ENCODE assay signal across 24 mouse cellular contexts in genomic region chr2:72794501-72794900, GRCm38 (mm10).
"Had no signal": no experiment of that assay in that cellular context is flagged by ENCODE, and none has a peak within 500 bp of the region (broad histone marks: within the 10 kb centered on the region; RNA-seq: fewer than 3 reads in every experiment).

No protein-coding gene starts in this region.

- H3K4me2 ChIP-seq: heart, embryonic 12.5 days; hindbrain, embryonic 13.5 days; hindbrain, embryonic 15.5 days; kidney, embryonic 15.5 days; liver, embryonic 11.5 days; liver, embryonic 13.5 days; liver, embryonic 15.5 days had no signal

- DNase-seq: gastrocnemius, postnatal 14 days; gastrocnemius, postnatal 36 days; heart, adult 2 months; heart, postnatal 10 days; heart, postnatal 4 days; kidney, adult 11 months; kidney, adult 2 months; kidney, adult 9 months; kidney, postnatal 14 days; kidney, postnatal 36 days; liver; liver, embryonic 13.5 days had no signal

- ATAC-seq: hindbrain, postnatal 0 days; intestine, embryonic 16.5 days had no signal

- H3K36me3 ChIP-seq: heart, embryonic 10.5 days; heart, embryonic 12.5 days; hindbrain, embryonic 13.5 days; hindbrain, embryonic 15.5 days; kidney, embryonic 15.5 days; liver, embryonic 13.5 days; liver, embryonic 15.5 days had no signal

- H3K4me1 ChIP-seq: heart, embryonic 10.5 days; heart, embryonic 12.5 days; hindbrain, embryonic 13.5 days; hindbrain, embryonic 15.5 days; kidney, embryonic 15.5 days; liver, embryonic 13.5 days; liver, embryonic 15.5 days had no signal

- H3K9me3 ChIP-seq: heart, embryonic 10.5 days; heart, embryonic 12.5 days; hindbrain, embryonic 13.5 days; hindbrain, embryonic 15.5 days; kidney, embryonic 15.5 days; liver, embryonic 13.5 days; liver, embryonic 15.5 days had no signal

- H3K27me3 ChIP-seq: heart, embryonic 12.5 days; hindbrain, embryonic 13.5 days; hindbrain, embryonic 15.5 days; kidney, embryonic 15.5 days had no signal

- H3K4me3 ChIP-seq: heart, adult 2 months; heart, embryonic 10.5 days; heart, embryonic 12.5 days; hindbrain, embryonic 13.5 days; hindbrain, embryonic 15.5 days; kidney, embryonic 15.5 days; layer of hippocampus, adult 2 months; left cerebral cortex, adult 2 months; liver, embryonic 13.5 days; liver, embryonic 15.5 days had no signal

- H3K27ac ChIP-seq: heart, adult 2 months; heart, embryonic 10.5 days; hindbrain, embryonic 13.5 days; hindbrain, embryonic 15.5 days; hindbrain, postnatal 0 days; kidney, embryonic 15.5 days; kidney, postnatal 0 days; layer of hippocampus, adult 2 months; left cerebral cortex, adult 2 months; liver, embryonic 13.5 days; liver, embryonic 15.5 days had no signal

- H3K9ac ChIP-seq: heart, embryonic 12.5 days; hindbrain, embryonic 13.5 days; hindbrain, embryonic 15.5 days; kidney, embryonic 15.5 days; liver, embryonic 13.5 days; liver, embryonic 15.5 days had no signal
